Mouse (Mus musculus): Measurements from ENCODE around the gene Slc25a39.

The Slc25a39 gene

DNA sequence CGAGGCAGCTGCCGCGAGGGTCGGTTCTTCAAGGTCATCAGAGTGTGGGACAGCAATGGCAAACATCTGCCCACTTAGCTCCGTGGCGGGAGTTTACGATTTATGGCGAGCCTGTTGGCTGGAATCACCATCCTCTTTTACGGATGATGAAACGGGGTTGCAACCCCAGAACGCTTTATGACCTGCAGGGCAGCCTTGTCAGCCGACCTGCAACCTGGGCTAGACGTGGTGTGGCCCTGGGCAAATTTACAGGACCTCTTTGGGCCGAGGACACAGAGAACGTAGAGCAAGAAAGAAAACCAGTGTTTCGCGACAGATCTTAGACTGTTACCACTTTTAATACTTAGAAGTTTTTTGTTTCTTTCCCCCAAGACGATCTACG, at the start of gene Slc25a39:
Gene Slc25a39 (minus strand): TSS at position 113 of the 382 bp plus-strand sequence.
- no peak for DNase-seq

DNA sequence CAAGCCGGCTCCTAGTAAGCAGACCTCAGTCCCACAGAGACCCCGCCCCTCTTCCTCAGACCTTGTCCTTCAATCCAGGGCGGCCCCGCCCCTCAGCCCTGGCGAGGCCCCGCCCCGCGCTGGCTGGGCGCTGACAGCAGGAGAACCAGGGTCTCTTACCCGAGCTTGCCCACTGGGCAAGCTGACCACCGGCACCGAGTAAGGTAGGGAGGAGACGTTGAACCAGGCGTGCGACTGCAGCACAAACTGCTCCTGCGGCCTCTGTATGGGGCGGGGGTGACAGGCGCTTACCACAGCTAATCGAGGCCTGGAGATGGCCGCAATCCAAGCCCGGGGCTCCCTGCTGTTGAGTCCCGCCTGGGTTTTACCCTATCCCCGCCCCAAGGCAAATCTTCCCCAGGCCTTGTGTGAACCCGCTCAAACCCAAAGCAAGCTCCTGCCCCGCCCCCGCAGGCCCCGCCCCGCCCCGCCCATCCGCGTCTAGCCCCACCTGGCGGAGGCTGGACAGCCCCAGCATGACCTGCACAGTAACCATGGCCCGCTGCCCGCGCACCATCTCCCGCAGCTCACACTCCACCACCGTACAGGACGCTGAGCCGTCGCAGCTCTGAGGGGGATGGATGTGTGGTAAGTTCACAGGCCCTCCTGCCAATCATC, 48.1 kb upstream of the Slc25a39 start:
- peak; percentile 93 for DNase-seq

DNA sequence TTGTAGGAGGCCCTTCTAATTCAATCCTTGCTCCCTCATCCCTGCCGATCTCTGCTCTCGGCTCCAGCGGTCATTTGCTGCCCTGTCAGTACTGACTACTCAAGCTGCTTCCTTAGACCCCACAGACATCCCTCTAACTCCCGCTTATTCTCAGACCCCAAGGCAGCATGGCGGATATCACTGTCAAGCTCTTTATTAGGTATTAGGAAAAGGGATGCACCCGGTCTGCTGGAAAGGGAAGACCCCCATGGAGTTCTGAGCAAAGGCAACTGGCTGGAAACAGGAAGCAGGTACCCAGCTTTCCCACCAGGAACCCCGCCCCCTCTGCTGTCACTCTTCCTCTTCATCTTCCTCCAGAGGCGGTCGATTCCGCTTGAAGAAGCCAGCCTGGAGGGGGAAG, 45.4 kb upstream of the Slc25a39 start:
- DNase-seq, result peak; percentile 36

DNA sequence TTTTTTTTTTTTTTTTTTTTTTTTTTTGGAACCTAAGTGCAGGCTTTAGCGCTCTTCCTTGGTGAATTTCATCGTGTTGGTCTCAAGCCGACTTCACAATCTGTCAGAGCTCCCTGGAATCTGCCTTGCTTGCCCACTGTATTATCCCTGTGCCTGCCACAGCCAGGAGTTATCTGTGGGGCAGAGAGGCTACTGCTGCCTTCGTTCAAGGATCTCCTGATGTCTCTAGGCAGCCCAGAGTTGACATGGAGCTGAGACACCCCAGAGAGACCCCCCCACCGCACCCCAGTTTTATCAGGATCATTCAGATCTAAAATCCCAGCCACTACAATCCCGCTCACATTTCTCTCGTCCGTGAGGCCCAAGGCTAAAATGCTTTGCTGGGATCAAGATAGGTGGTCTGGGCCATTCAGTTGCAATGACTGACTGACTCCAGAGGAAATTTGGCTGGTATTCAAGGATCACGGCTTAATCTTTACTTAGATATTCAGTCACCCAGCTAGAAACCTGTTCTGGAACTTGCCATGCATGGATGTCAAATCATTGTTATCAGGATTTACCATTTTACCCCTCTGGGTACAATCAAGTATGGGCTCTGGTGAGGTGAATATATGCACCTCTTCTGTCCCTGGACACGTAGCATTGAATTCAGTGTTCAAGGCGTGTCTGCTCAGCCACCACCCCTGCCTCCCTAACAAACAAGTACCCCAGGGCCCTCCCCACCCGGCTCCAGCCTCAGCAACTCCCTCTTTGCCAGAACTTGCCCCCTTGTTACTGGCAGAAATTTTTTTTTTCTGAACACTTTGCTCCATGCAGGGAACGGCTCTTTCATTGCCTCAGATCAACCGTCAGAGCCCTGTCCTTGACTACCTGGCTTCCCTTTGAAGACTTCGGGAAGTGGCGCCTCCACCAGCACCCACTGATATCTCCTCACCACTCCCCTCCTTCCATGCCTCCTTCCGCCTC, 41.6 kb upstream of the Slc25a39 start:
- DNase-seq, result no peak

DNA sequence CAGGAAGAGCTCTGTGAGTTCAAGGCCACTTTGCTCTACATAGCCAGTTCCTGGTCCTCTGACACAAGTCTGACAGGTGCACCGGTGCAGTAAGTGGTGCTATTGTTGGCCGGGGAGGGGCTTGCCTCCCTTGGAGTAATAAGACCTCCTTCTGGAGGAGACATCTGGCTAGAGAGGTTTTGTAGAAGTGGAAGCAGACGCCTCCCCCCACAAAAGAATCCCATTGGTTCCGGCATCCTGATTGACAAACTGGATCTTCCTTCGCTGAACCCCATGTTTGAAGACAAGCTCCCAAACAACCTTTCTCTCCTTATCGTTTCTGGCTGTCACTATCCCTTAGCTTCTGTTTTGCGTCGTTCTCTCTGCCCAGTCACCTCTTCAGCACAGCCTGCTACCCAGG, 40.6 kb upstream of the Slc25a39 start:
- peak; percentile 30 for DNase-seq

DNA sequence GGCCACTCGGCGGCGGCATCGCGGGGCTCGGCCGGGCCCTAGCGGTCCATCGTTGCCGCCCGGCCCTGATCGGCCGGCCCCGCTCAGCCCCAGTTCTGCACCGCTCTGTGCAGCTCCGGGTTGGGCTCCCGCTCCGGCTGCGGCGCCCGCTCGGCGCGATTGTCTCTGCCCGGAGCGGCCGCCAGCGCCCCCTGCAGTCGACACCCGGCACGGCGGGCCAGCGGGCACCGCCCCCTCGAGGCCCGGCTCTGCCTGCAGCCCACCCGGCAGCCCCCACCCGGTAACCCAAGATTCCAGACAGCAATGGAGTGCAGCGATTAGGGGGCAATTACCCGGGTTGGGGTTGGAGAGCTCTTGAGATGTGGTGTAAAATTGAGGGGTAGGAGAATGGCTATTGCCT, 39.8 kb upstream of the Slc25a39 start, which contains the start of gene Fam171a2:
Gene Fam171a2 (minus strand): TSS at position 186 of the 400 bp plus-strand sequence.
- peak; percentile 87 for DNase-seq

DNA sequence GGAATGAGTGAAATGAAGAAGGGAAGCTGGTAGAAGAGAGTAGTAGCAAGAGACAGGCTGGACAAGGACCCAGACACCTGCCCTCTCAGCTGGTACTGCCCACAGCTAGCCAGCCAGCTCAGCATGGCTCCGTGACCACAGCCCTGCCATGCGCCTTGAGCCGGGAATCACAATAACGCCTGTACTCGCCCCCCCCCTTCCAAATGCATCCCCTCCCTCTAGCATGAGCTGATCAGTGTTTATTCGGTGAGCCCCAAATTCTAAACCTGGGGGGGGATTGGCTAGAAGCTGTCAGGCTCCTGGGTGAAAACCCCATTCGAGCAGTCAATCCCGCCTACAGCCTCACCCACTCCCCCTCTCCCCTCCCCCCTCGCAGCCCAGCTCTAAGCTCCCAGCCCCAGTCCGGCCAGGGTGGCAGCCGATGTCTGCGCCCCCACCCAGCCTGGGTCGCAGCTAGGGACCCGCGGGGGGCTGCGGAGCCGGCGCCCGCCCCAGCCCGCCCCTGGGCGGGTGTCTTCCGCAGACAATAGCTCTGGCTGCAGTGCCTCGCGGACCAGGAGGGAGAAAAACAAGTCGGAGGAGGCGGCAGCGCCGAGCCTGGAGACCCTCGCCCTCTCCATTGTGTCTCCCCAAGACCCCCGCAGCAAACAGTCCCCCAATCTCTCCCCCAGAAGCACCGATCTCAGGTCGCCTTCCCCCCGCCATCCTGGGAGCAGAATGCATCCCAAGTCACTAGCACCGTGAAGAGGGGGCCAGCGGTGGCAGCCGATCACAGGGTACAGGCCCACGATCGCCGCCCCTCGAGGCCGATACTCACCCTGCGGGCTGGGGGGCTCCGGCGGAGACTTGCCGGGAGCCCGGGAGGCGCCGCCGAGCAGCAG, 39.1 kb upstream of the Slc25a39 start:
- peak; percentile 74 for DNase-seq

DNA sequence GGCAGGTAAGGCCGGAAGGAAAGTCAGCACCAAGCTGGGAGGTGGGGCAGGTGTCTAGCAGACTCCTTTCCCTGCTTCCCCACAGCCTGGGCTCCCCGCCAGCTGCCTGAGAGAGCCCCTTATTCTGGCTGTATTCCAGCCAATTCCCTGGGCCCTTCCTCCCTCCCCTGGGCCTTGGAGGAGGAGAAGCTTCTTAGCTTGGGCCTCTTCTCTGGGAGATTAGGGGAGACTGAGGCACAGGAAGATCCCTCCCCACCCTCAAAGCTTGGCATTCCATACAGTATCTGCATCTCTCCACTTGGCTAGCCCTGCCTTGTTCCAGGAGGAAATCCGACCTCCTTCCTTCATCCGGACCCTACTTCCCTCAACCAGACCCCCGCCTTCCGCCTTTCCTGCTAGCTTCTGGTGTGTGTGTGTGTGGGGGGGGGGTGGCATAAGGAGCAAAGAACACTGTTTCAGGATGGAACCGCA, 38.2 kb upstream of the Slc25a39 start:
- DNase-seq, result peak; percentile 74

DNA sequence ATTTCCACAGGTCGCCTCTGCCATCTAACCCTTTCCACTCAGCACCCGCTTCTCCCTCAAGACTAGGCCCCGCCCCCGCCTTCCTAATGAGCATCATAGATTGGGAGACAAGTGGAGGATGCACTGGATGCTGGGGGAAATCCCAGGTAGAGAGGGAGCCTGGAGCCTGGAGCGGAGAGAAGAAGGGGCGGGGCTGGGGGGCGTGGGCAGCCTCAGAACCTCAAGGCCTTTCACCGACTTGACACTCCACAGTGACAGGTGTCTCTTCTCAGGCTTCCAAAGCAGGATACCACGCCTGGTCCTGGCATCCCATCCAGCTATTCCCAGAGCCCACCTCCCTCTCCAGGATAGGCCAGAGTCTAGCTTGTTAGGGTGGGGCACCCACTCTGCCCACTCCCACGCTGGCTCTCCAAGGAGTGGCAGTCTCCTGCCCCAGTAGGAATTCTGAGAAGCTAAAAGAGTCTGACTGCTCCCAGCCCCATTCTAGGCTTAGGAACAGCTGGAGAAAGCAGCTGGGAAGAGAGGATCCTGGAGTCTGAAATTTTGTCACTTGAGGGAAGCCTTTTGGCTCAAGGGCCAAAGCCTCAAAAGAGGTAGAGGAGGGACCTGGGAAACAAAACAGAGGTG, 37.6 kb upstream of the Slc25a39 start:
- DNase-seq, result peak; percentile 67

DNA sequence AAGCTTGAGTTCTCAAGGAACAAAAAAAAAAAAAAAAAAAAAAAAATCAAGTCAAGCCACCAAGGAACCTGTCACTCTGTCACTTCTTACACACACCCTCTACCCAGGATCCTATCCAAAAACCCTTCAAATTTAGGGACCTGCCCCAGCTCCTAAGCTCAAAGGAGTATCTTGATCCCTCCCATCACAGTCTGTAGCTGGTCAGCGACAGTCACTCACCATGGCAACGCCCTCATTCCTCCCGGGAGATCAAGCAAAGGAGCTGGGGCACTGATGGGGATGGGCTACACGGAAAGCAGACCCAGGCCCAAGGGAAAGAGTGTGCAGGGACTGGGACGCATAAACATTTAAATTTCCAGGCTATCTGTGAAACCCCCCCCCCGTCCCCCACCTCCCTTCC, 37.0 kb upstream of the Slc25a39 start:
- peak; percentile 77 for DNase-seq

DNA sequence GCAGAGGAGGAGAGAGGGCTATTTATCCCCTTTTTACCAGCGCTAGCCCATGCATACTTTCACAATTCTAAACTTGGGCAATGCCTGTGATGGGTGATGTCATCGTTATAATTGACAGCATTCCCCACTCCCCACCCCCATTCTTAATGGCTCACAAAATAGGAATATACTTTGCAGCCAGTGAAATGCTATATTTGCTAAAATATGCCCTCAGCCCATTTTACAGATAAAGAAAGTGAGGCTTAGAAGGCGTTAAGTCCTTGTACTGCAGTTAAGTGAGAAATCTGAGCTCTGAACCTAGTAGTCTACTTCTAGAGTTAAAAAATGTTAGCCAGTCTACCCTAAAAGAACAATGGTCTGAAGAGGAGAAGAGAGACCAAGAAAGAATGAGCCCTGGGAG, 36.6 kb upstream of the Slc25a39 start:
- DNase-seq, result no peak

DNA sequence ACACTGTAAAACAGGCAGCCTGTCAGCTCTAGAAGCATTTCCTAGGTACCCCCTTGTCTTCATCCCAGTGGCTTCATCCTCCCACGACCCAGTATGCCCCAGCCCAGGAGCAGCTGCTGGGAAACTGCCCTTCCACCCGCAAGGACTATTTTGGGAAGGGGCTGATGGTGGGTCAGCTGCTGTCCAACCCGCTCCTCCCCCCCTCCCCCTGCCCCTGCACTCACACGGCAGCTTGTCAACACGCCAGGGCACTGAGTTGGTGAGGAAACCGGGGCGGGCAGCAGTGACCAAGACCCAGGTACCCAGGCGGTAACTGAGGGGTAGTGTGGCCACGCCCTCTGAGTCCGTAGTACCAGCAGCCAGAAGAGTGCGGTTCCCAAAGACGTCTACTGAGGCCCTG, 36.0 kb upstream of the Slc25a39 start:
- DNase-seq, result no peak

DNA sequence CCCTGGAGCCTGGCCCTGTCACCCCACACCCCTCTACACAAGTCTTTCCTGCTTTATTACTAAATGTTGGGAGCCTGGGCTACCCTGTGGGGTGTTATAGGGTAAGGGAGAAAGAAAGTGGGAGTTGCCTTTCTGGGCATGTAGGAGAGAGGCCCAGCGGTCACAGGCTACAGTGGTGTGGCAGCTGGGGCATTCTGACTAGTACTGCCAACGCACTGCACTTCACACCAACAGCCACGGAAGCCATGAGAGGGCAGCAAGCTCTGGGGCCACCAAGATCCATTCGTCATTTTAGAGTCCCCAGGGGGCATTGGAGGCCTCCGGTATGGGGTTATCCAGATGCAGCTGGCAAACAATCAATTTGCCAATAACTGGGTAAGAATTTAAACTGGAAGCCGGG, 34.3 kb upstream of the Slc25a39 start:
- DNase-seq, result no peak

DNA sequence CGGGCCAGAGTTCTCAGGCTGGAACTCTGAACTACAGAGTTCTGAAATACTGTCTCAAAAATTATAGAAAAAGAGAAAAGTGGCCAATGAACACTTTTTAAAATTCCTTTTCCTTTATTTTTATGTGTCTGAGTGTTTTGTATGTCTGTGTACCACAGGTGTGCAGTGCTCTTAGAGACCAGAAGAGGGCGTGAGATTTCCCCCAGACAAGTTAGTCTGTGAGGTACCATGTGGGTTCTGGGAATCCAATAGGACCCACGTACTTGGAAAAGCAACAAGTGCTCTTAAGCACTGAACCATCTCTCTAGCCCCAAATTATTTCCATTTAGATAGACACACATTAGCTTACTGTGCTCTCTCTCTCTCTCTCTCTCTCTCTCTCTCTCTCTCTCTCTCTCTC, 33.7 kb upstream of the Slc25a39 start:
- DNase-seq, result peak; percentile 26

DNA sequence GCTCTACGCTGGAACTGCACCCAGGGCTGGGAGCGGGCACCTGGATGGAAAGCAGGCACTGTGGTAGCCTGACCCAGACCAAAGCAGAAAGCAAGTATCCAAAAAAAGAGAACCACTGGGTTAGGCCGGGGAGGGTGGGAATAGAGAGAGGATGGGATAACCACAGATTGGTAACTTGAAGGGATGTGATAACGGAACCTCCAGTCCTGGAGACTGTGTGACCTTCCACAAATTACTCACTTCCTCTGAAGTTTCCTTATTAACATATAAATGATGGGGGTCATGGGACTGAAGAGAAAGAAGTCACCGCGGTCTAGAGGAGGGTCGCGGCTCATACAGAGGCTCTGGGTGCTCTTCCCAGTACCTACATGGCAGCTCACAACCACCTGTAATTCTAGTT, 32.5 kb upstream of the Slc25a39 start:
- DNase-seq, result no peak

DNA sequence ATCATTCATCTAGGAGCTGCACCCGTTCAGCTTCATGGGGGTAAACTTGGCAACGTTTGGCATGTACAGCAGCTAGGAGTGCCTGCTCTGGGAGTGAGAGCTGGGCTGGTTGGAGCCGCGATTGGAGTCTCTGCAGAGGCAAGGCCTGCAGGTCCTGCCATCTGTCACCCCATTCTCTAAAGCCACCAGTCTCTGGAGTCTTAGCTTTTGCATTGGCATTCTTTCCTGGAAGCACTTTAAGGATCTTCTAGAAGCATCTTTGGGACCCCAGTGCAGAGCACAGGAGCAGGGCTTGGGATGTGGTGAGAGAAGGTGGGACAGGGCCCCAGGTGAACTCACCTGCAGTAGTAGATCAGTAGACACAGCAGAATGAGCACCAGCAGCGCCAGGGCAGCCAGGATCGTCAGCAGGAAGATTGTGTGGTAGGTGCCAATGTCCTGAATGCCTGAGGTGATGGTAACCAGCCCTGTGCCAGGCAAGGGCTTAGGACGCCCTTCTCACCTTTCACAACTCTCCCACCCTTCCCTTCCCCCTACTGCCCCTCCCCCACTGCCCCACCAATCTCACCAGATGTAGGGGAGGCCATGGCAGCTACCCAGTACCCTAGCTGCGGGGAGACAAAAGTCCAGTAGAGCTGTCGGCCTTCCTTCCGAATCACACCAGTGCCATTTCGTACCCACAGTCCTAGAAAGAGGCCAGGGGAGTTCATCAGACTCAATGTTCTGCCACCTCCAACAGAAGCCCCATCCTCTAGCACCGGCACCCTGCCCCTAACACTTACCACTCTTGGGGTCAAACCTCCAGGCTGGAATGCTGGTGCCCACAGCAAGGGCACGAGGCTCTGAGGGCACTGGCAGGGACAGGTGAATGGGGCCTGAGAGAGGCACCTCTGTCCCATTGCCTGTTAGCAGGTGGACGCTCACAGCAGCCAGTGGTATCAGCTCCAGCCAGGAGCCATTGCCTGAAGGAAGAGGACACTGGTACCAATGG, 31.6 kb upstream of the Slc25a39 start:
- DNase-seq, result no peak

DNA sequence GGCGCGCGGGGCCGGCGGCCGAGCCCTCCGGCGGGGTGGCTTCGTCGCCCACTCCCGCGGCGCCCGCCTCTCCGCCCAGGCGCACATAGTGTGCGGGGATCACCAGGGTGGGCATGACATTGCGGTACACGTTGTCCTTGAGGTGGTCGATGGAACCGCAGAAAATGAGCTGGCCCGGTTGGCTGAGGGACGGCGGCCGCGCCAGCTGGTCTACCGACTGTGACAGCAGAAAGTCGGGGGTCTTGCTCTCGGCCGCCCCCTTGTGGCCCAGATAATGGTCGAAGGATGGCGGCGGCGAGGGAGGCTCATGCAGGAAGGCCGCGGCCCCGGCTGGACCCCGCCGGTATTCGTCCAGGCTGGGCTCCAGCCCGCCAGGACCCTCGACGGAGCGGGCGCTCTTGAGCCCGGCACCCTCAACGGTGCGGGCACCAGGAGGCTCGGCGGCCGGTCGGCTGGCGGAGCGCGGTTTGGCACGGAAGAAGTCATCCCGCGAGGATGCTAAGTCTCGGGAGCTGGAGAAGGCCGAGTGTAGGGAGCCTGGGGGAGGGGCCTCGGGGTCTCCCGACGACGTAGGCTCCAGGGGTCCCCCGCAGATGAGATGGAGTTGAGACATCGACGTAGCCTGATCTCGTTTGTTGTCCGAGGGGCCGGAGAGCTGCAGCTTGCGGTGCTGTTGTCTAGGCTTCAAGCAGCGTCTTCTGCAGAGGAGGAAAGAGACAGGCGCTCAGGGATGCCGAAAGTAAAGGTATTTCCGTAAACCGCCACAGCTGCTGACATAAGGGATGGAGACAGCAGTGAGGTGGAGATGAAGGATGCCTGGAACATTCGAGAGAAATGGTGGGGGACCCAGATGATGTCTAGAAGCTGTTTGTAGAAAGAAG, 30.7 kb upstream of the Slc25a39 start:
- DNase-seq, result peak; percentile 92

DNA sequence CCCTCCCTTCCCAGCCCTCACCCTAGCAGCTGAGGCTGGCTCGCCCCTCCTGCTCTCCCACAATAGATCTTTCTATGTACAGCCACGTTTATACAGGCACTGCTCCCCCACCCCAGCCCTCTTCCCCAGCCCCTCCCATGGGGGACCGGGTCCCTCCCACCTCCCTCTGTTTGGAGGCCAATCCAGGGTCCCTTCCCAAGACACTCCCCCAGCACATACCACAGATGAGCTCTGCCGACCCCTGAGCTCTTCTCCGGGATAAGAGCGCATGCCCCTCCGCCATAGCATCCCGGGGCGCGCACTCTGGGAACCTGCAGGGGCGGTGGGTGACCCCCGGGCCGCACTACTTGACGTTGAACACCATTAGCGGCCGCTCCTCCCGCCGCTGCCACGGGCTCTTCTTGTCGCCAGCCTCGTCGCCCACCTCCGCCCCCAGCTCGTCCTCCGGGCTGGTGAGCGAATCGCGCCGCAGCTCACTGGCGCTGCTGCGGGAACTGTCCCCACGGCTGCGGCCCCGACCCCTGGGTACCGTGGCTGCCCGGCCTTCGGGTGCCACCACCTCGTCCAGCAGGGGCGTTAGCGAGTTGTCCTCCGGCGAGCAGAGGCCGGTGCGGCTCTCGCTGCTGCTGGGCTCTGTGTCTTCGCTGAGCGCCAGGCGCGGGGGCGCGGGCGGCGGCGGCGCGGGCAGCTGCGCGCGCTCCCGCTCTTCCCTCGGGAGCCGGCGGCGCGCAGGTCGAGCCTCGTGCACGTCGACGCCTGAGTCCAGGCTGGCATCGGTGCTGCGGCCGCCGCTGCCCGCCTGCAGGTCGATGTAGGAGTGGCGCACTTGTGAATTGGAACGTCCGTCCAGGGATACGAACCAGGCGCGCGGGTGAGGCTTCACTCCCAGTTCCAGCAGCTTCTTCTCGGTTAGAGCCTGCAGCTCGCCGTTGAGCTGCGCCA, 29.6 kb upstream of the Slc25a39 start:
- peak; percentile 88 for DNase-seq

DNA sequence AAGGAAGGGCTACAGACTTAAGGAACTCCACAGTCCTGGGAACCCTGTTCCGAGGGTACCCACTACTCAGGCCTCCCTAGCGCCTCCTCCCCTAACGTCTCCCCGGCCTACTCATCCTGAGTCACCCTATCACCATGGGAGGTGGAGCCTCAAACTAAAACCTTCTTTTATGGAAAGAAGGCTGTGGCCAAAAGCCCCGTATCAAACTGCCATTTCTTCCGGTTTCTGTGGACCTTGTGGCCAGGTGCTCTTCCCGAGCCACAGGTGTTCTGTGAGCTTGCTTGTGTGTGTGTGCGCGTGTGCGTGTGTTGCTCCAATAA, 28.7 kb upstream of the Slc25a39 start:
- DNase-seq, result no peak

Data from retina, postnatal 1 day (tissue).